Mouse (Mus musculus) lung, postnatal 0 days (tissue): ENCODE measurements around the gene Npy.

ENCODE experiments used
- CTCF ChIP-seq: IDR thresholded peaks from 2 replicates; pipeline ENCODE4 v1.5.1; 2016; ENCODE audit warnings: antibody characterized with exemption, mild to moderate bottlenecking
- EP300 ChIP-seq: IDR thresholded peaks from 2 replicates; pipeline ENCODE4 v1.6.1; 2016; ENCODE audit warnings: antibody characterized with exemption, mild to moderate bottlenecking, control low read depth

GRCm38 (mm10) chr6:49817625-49818024 lies 4.9 kb upstream of the Npy start:
- no peak for TF ChIP-seq CTCF
- TF ChIP-seq EP300 = no peak
